Mouse (Mus musculus) gastrocnemius, postnatal 36 days (tissue): ENCODE measurements around the gene Ugt1a7c. TPM values are rescaled to one million over a fixed set of nuclear protein-coding genes. Genes with fewer than 3 reads are reported as not detected.

Source experiments
- total RNA-seq, 2 experiments: library from RNA; stranded (reverse); gene quantifications; 2 replicates each; pipeline ENCODE4 v1.2.3; 2021

The Ugt1a7c gene
- total RNA-seq, 2 experiments from 2014 or later: 0.33 to 0.54 TPM

Other genes with a start within 250 kb of the Ugt1a7c start
- gene Dgkd, start 241.8 kb upstream of the Ugt1a7c start, total RNA-seq: 10 to 100 TPM; 29.5 to 32.7 TPM
- gene Usp40, start 86.5 kb upstream of the Ugt1a7c start, total RNA-seq: 10 to 100 TPM in 1 of 2 experiments, 1 to 10 TPM in 1; 7.1 to 10.0 TPM
- gene Ugt1a10, start 39.7 kb upstream of the Ugt1a7c start, total RNA-seq: not detected
- not detected for gene Ugt1a9, start 24.3 kb upstream of the Ugt1a7c start, total RNA-seq
- gene Ugt1a8, start 7.2 kb upstream of the Ugt1a7c start, total RNA-seq: not detected
- under 1 TPM; 0.43 to 0.74 TPM for gene Ugt1a6b, start 8.2 kb downstream of the Ugt1a7c start, total RNA-seq
- gene Ugt1a6a, start 39.7 kb downstream of the Ugt1a7c start, total RNA-seq: 1 to 10 TPM in 1 of 2 experiments, under 1 TPM in 1; 0.64 to 1.0 TPM
- gene Ugt1a5, start 71.0 kb downstream of the Ugt1a7c start, total RNA-seq: under 1 TPM in 1 of 2 experiments, not detected in 1; 0.22 TPM
- not detected for gene Ugt1a2, start 105.5 kb downstream of the Ugt1a7c start, total RNA-seq
- gene Dnajb3, start 110.7 kb downstream of the Ugt1a7c start, total RNA-seq: not detected
- gene Ugt1a1, start 116.9 kb downstream of the Ugt1a7c start, total RNA-seq: not detected
- gene Mroh2a, start 131.9 kb downstream of the Ugt1a7c start, total RNA-seq: not detected
- gene Hjurp, start 182.6 kb downstream of the Ugt1a7c start, total RNA-seq: 1 to 10 TPM; 7.3 to 8.1 TPM
- not detected for gene Trpm8, start 182.6 kb downstream of the Ugt1a7c start, total RNA-seq